Mouse (Mus musculus) G1E (cell line): ENCODE measurements around the gene Mmp15.

Experiments
- CTCF ChIP-seq: IDR thresholded peaks from 2 replicates; pipeline ENCODE4 v1.5.1; 2012; ENCODE audit warnings: low read depth, low read length, inconsistent platforms, mixed read lengths
- GATA1 ChIP-seq: IDR thresholded peaks from 2 replicates; pipeline ENCODE4 v1.6.1; 2012; ENCODE audit warnings: borderline replicate concordance, low read length, inconsistent platforms, mixed read lengths
- GATA2 ChIP-seq: IDR thresholded peaks from 2 replicates; pipeline ENCODE4 v1.6.1; 2012; ENCODE audit warnings: low read depth, low read length, inconsistent platforms, borderline replicate concordance
- TAL1 ChIP-seq: conservative IDR thresholded peaks from 2 replicates; pipeline ENCODE4 v1.6.1; 2012; ENCODE audit warnings: low read depth, low read length, inconsistent platforms, mixed read lengths

DNA sequence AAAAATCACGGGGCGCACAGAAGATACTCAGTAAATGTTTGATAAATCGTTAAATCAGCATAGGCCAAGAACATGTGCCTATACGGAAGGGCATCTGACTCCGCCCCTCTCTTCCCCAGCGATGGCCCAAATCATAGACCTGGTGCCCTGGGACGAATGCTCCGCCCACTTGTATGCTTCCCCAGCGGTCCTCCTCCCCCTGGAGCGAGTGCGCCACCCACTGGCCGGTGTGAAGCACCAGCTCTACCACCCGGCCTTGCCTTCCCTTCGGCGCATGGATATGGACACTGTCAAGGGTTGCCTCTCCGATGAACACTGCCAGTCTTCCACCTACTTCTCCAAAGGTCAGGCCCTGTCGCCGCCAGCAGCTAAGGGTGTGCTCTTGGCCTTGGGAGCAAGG is 39.2 kb upstream of the Mmp15 start:
- TF ChIP-seq CTCF (no peak), TAL1 (no peak), GATA1 (no peak), GATA2 (no peak)
